Mouse (Mus musculus) kidney, adult 2 months (tissue): ENCODE results near the gene Col9a3.

ENCODE experiments used
- CTCF ChIP-seq: fragments of 200-500 bp; conservative IDR thresholded peaks from 2 replicates; pipeline ENCODE4 v1.5.1; 2011; ENCODE audit warnings: low read depth, mild to moderate bottlenecking, control low read depth, low read length, moderate library complexity, mixed read lengths; ENCODE audit not compliant: insufficient read depth, insufficient read length
- POLR2A ChIP-seq: fragments of 200-500 bp; IDR thresholded peaks from one replicate; pipeline ENCODE4 v1.6.1; 2011; ENCODE audit warnings: low read depth, low read length, control low read depth

DNA sequence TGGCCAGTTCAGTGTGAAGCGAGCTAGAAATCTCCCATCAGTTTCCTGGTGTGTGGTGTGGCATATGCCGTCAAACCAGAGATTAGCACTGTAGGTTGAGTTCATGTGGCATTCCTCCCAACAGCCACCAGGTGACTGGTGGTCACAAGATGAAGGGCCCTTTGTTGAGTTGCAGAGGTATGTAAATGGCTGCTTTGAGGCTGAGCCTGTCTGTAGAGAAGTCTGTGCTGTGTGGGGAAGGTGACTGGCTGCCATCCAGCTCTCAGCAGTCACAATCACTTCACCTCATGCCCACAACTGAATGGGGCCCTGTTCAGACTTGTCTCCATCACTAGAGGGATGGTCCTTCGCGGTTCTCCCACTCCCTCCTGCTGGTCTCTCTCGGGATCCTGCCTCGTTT, 7.2 kb downstream of the Col9a3 start:
- TF ChIP-seq CTCF = no peak
- TF ChIP-seq POLR2A = no peak
